Mouse (Mus musculus): ENCODE data around the gene Pgm2l1. TPM values are rescaled to one million over a fixed set of nuclear protein-coding genes. Genes with fewer than 3 reads are reported as not detected.

Pgm2l1 gene
- total and polyA plus RNA-seq, 3 experiments = 5.7 to 10.5 TPM; not detected in 1

DNA sequence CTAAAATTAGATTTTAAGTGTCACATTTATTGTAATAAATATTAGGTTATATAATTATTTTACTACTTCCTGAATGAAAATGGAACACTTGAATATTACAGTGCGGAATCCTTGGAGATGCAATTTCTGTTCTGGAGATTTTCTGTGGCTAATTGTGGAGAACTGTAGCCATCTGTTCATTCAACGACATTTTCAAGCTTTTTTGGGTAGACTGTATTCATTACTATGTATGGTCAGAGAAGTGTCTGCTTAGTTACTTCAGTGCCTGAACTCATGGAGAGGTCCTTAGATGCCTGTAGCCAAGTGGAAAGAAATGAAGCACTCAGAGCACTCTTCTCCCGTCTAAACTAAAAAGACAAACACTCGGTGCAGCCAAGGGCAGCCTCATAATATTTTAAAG, 12.9 kb upstream of the Pgm2l1 start:
- H3K27ac ChIP-seq (ENCODE audit: control insufficient read depth, low read depth, low read length) = no peak overlapping the region
- DNase-seq (ENCODE audit: low read depth, low spot score) = no peak
- no peaks in the 10 kb centered on the region for H3K9me3 ChIP-seq (replicated peaks; ENCODE audit: insufficient read depth, low read length)
- TF ChIP-seq MAX (IDR thresholded peaks at IDR 0.05; ENCODE audit: low read length) (no peak), CHD1 (IDR thresholded peaks at IDR 0.05; ENCODE audit: low read depth, low read length) (no peak), ZKSCAN1 (IDR thresholded peaks at IDR 0.05; ENCODE audit: low read depth, low read length) (no peak), RCOR1 (IDR thresholded peaks at IDR 0.05; ENCODE audit: low read depth, low read length) (no peak), ZC3H11A (IDR thresholded peaks at IDR 0.05; ENCODE audit: low read depth, low read length) (no peak), CHD2 (IDR thresholded peaks at IDR 0.05; ENCODE audit: low read length) (no peak), NELFE (IDR thresholded peaks at IDR 0.05; ENCODE audit: low read depth, low read length) (no peak), POLR2AphosphoS2 (IDR thresholded peaks at IDR 0.05; ENCODE audit: low read length) (no peak), USF1 (IDR thresholded peaks at IDR 0.05; ENCODE audit: low read depth, low read length) (no peak), BHLHE40 (IDR thresholded peaks at IDR 0.05; ENCODE audit: borderline replicate concordance, low read depth, low read length) (no peak), ELF1 (IDR thresholded peaks at IDR 0.05; ENCODE audit: low read depth, low read length) (no peak), MAFK (IDR thresholded peaks at IDR 0.05; ENCODE audit: borderline replicate concordance, low read depth, low read length) (no peak), SIN3A (IDR thresholded peaks at IDR 0.05; ENCODE audit: low read length) (no peak), USF2 (IDR thresholded peaks at IDR 0.05; ENCODE audit: borderline replicate concordance in 1 of 2, insufficient read depth in 1 of 2, low read depth in 1 of 2, low read length in 2 of 2) (no peak), TBP (IDR thresholded peaks at IDR 0.05; ENCODE audit: low read depth, low read length) (no peak), TAL1 (IDR thresholded peaks at IDR 0.05; ENCODE audit: low read length) (no peak), MAZ (IDR thresholded peaks at IDR 0.05; ENCODE audit: low read depth, low read length) (no peak), GATA1 (IDR thresholded peaks at IDR 0.05; ENCODE audit: low read depth, low read length) (no peak), EP300 (IDR thresholded peaks at IDR 0.05; ENCODE audit: low read depth in 1 of 2, low read length in 2 of 2) (no peak)
- H3K27me3 ChIP-seq (ENCODE audit: control insufficient read depth in 1 of 2, insufficient read depth in 2 of 2, low read length in 2 of 2) = peaks cover 11 to 16% of the 10 kb centered on the region in 2 experiments
- no peak overlapping the region for H3K9ac ChIP-seq (ENCODE audit: control insufficient read depth, low read depth, low read length, poor library complexity, severe bottlenecking)
- H3K4me1 ChIP-seq (ENCODE audit: control insufficient read depth in 1 of 2, insufficient read depth in 2 of 2, low read length in 2 of 2) = peaks cover 0 to 3% of the 10 kb centered on the region in 2 experiments; a peak in 1 of 4 replicates
- H3K79me2 ChIP-seq (ENCODE audit: control insufficient read depth, insufficient read depth, low read length, poor library complexity) = no peaks in the 10 kb centered on the region
- H3K36me3 ChIP-seq (ENCODE audit: control insufficient read depth in 1 of 2, insufficient read depth in 2 of 2, low read length in 2 of 2) = no peaks in the 10 kb centered on the region
- no peak overlapping the region for H3K4me3 ChIP-seq (ENCODE audit: control insufficient read depth in 1 of 2, insufficient read depth in 1 of 2, low read depth in 2 of 2, low read length in 2 of 2)

GRCm38 (mm10) chr7:100215116-100215732, 12.0 kb upstream of the Pgm2l1 start:
- no peak overlapping the region for H3K4me3 ChIP-seq (ENCODE audit: control insufficient read depth in 1 of 2, insufficient read depth in 1 of 2, low read depth in 2 of 2, low read length in 2 of 2)
- H3K27ac ChIP-seq (ENCODE audit: control insufficient read depth, low read depth, low read length) = no peak overlapping the region
- no peaks in the 10 kb centered on the region for H3K36me3 ChIP-seq (ENCODE audit: control insufficient read depth in 1 of 2, insufficient read depth in 2 of 2, low read length in 2 of 2)
- peaks cover 12 to 21% of the 10 kb centered on the region in 2 experiments for H3K27me3 ChIP-seq (ENCODE audit: control insufficient read depth in 1 of 2, insufficient read depth in 2 of 2, low read length in 2 of 2)
- no peak overlapping the region for H3K9ac ChIP-seq (ENCODE audit: control insufficient read depth, low read depth, low read length, poor library complexity, severe bottlenecking)
- H3K79me2 ChIP-seq (ENCODE audit: control insufficient read depth, insufficient read depth, low read length, poor library complexity) = no peaks in the 10 kb centered on the region
- H3K4me1 ChIP-seq (ENCODE audit: control insufficient read depth in 1 of 2, insufficient read depth in 2 of 2, low read length in 2 of 2) = peaks cover 0 to 3% of the 10 kb centered on the region in 2 experiments; a peak in 1 of 4 replicates
- DNase-seq (ENCODE audit: low read depth, low spot score) = no peak
- H3K9me3 ChIP-seq (replicated peaks; ENCODE audit: insufficient read depth, low read length) = no peaks in the 10 kb centered on the region
- TF ChIP-seq NRF1 (IDR thresholded peaks at IDR 0.05; ENCODE audit: insufficient read depth, low read depth, low read length, poor library complexity, severe bottlenecking) (no peak), MAZ (IDR thresholded peaks at IDR 0.05; ENCODE audit: low read depth, low read length) (no peak), UBTF (IDR thresholded peaks at IDR 0.05; ENCODE audit: borderline replicate concordance, insufficient read depth, low read depth, low read length) (no peak), SIN3A (IDR thresholded peaks at IDR 0.05; ENCODE audit: low read length) (no peak), ZKSCAN1 (IDR thresholded peaks at IDR 0.05; ENCODE audit: low read depth, low read length) (no peak), NELFE (IDR thresholded peaks at IDR 0.05; ENCODE audit: low read depth, low read length) (no peak), MAFK (IDR thresholded peaks at IDR 0.05; ENCODE audit: borderline replicate concordance, low read depth, low read length) (no peak), JUND (IDR thresholded peaks at IDR 0.05; ENCODE audit: low read depth, low read length) (no peak), POLR2AphosphoS2 (IDR thresholded peaks at IDR 0.05; ENCODE audit: low read length) (no peak), ELF1 (IDR thresholded peaks at IDR 0.05; ENCODE audit: low read depth, low read length) (no peak)

All from MEL (cell line).